Mouse (Mus musculus) brown adipose tissue, adult 24 weeks (tissue): ENCODE measurements around the gene Gm4491. TPM values are rescaled to one million over a fixed set of nuclear protein-coding genes. Genes with fewer than 3 reads are reported as not detected.

ENCODE experiments used
- H3K27ac ChIP-seq: fragments of 200-500 bp; replicated peaks from 2 replicates; pipeline ENCODE4 v1.5.1; 2012; ENCODE audit warnings: low read depth, mild to moderate bottlenecking, low read length
- H3K4me1 ChIP-seq: fragments of 200-500 bp; 2 replicates; pipeline ENCODE4 v1.6.1; 2012; ENCODE audit warnings: low read length, mixed read lengths; ENCODE audit not compliant: control insufficient read depth, insufficient read depth, insufficient read length
- H3K4me3 ChIP-seq: fragments of 200-500 bp; 2 replicates; pipeline ENCODE4 v1.5.1; 2012; ENCODE audit warnings: low read depth, mild to moderate bottlenecking, low read length, moderate library complexity; ENCODE audit not compliant: insufficient read depth
- polyA plus RNA-seq: library from polyadenylated mRNA; stranded (reverse); fragments of >200 nt; gene quantifications from 2 replicates; pipeline ENCODE4 v1.2.4, GENCODE M21; 2012; ENCODE audit not compliant: missing spikeins, insufficient read depth, insufficient read length

Gene Gm4491
- not detected in 2 replicates for polyA plus RNA-seq

- H3K27ac ChIP-seq, result no peak within 1 kb of the TSS
- no peak within 1 kb of the TSS for H3K4me3 ChIP-seq
- no peaks in the 10 kb centered on the region for H3K4me1 ChIP-seq
These were observed at the start of gene Gm4491 for GRCm38 (mm10) chr14:57115823-57116544. Gm4491 (minus strand) TSS chr14:57115883.

DNA sequence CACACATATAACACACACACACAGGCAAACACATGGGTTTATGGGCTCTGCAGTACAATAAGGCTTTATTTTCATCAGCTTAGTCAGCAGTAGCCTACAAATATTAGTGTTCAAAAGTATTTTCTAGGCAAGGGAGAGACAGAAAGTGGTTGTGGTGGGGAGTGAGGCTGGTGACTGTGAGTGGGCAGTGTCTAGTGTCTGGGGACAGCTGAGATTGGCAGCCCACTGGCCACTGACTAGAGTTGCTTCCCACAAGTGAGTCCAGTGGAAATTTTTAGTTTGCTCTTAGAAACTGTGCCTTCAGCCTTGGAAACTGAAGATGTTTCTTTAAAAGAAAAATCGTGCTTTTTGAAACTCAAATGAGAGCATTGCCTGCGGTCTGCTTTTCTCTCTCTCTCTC lies 46.1 kb upstream of the Gm4491 start:
- Histone ChIP-seq H3K27ac (no peak overlapping the region), H3K4me1 (no peaks in the 10 kb centered on the region), H3K4me3 (no peak overlapping the region)

DNA sequence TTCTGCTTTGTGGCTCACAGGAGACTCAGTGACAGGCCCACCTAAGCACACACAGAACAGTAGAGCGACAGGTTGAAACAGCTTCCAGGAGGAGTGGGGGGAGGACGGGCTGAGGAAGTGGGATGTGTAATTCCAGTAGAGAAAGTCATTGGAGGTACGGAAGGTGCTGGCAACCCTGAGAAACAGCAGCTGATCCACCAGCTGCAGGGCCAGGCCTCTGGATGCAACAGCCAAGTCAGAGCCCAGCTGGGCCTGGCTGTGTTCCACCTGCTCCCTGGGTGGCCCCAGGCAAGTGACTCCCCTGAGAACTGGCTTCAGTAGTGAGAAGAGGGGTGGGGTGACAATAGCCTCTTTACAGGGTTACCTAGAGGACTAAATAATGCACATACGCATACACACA lies 45.5 kb upstream of the Gm4491 start:
- H3K4me1 ChIP-seq, result no peaks in the 10 kb centered on the region
- H3K27ac ChIP-seq, result no peak overlapping the region
- H3K4me3 ChIP-seq, result no peak overlapping the region

DNA sequence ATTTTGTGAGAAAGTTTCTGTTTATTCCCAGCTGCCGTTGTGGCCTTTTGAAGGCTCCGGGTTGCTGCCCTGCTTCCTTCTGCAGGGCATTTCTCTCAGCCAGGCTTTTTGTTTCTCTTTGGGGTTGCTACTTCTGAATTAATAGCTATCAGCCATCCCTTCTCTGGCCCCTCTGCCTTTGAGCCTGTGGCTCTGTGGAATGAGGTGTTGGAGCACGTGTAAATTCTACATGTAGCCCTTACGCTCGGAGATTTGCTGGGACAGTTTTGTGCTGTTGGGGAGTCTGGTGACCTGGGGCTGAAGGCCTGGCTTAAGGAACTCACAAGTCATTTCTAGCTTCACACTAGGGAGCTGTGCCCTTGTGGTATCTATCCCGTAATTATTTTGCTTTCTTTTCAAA lies 39.2 kb upstream of the Gm4491 start:
- Histone ChIP-seq H3K4me1 (no peaks in the 10 kb centered on the region), H3K4me3 (no peak overlapping the region), H3K27ac (no peak overlapping the region)

GRCm38 (mm10) chr14:57145741-57146140 lies 30.1 kb upstream of the Gm4491 start:
- no peaks in the 10 kb centered on the region for H3K4me1 ChIP-seq
- H3K4me3 ChIP-seq, result no peak overlapping the region
- H3K27ac ChIP-seq, result no peak overlapping the region

DNA sequence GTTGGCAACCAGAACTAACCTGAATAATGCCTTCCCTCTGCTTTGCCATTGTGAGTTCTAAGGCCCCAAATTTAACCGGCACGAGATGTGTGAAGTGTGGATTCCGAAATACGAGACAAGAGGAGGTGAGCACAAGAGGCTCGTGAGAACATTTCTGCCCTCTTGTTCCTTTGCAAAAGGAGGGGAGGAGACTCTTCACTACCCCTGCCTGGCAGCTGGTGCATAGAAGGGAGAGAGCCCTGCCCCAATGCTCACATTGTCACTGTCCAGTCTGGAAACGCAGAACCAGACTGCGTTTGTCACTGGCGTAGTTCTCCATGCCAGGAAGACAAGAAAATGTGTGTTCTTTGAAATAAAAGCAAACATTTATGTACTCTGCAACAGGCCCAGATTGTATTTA lies 19.6 kb upstream of the Gm4491 start:
- no peak overlapping the region for H3K4me3 ChIP-seq
- H3K4me1 ChIP-seq, result no peaks in the 10 kb centered on the region
- H3K27ac ChIP-seq, result no peak overlapping the region

DNA sequence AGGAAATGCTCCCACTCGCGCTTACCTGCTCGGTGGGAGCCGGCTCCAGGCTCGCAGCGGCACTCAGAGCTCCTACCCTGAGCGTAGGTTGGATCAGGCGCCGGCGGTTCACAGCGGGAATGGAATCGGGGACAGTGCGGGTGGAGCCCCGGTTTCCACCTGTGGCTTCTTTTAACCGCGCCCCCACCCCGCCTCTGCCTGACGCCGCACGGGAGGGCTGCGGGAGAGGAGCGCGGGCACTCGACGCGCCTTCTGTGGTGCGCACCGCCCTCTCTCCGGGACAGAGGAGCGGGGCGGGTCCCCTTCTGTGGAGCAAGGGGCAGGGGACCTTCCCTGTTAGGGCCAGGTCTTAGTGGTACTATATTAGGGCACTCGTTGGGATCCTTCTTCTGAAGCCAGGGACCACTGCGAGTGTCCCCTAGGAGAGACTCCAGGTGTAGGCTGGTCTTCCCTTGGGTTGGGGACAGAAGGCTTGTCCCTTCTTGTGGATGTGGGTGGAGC lies 17.5 kb upstream of the Gm4491 start, which contains the start of gene Gjb6:
TSS of gene Gjb6 (minus strand) at position 451 of the 501 bp plus-strand sequence.
- H3K27ac ChIP-seq, result no peak within 1 kb of the TSS
- no peak within 1 kb of the TSS for H3K4me3 ChIP-seq
- H3K4me1 ChIP-seq, result no peaks in the 10 kb centered on the region

DNA sequence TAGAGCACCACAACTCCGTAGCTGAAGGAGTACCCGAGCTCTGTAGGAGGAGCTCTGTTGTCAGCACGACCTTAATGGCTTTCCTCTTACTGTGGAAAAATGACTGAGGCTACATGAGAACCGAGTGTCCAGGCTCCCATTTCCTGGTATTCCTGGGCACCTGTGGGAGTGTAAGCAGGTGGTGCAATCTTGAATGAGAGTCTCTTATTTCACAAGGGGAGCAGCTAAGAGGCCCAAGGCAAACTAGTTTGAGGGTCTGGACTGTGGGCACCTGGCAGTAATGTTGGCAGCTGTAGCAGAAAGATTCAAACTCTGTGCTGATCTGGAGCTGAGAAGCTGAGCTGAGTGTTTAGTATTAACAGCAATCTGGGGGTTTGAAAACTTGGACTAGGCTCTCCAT lies 11.7 kb upstream of the Gm4491 start:
- no peak overlapping the region for H3K27ac ChIP-seq
- H3K4me3 ChIP-seq, result no peak overlapping the region
- no peaks in the 10 kb centered on the region for H3K4me1 ChIP-seq

DNA sequence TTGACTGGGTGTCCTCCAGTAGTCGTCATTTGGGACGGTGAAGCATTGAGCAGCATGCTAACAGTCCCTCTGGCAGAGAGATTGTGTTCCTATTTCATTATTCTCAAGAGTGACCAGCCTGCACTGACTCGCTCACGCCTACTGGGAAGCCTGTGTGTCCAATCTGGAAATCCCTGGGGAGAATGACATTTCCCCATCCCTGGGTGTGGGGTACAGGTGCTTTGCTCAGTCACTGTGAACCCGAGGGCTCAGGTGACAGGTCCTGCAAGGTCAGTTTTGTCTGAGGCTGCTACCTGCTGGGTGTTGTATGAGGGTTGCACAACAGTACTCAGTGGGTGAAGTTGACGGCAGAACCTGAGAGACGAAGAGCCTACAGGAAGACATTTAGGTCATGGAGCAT lies 6.6 kb upstream of the Gm4491 start:
- H3K27ac ChIP-seq, result no peak overlapping the region
- no peak overlapping the region for H3K4me3 ChIP-seq
- H3K4me1 ChIP-seq, result no peaks in the 10 kb centered on the region

GRCm38 (mm10) chr14:57109194-57109593 lies 6.5 kb downstream of the Gm4491 start:
- H3K4me3 ChIP-seq, result no peak overlapping the region
- H3K27ac ChIP-seq, result no peak overlapping the region

GRCm38 (mm10) chr14:57107916-57108315 lies 7.8 kb downstream of the Gm4491 start:
- no peak overlapping the region for H3K27ac ChIP-seq
- no peak overlapping the region for H3K4me3 ChIP-seq
- H3K4me1 ChIP-seq, result no peaks in the 10 kb centered on the region

More at GRCm38 (mm10) chr14:57109194-57109593, 6.5 kb downstream of the Gm4491 start:
- no peaks in the 10 kb centered on the region for H3K4me1 ChIP-seq

GRCm38 (mm10) chr14:57107091-57107490 lies 8.6 kb downstream of the Gm4491 start:
- Histone ChIP-seq H3K27ac (no peak overlapping the region), H3K4me3 (no peak overlapping the region), H3K4me1 (no peaks in the 10 kb centered on the region)

GRCm38 (mm10) chr14:57105721-57106120 lies 10.0 kb downstream of the Gm4491 start:
- Histone ChIP-seq H3K27ac (no peak overlapping the region), H3K4me3 (no peak overlapping the region), H3K4me1 (no peaks in the 10 kb centered on the region)

DNA sequence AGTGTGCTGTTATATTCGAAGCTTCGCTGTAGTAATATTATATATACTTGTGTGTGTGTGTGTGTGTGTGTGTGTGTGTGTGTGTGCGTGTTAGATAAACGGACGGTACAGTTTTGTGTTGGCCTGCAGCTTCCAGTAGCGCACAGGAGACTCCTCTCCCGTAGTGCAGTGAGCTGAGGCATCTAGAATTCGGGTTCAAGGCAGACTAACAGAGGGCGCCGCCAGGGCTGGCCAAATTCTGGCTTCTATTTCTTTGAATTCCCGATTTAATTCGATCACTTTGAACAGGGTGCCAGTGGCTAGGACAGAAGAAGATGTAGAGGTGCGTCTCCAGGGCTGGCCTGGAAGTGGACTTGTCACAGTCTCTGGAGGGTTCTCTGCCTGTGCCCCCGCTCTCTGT lies 10.6 kb downstream of the Gm4491 start:
- Histone ChIP-seq H3K27ac (no peak overlapping the region), H3K4me3 (peak overlapping the region; percentile 61; the same call in 1 of the 2 replicates), H3K4me1 (no peaks in the 10 kb centered on the region)

GRCm38 (mm10) chr14:57104106-57105023 lies 11.3 kb downstream of the Gm4491 start, which contains the start of gene Gjb2:
Gjb2 (minus strand) TSS chr14:57104702.
- Histone ChIP-seq H3K27ac (no peak within 1 kb of the TSS), H3K4me3 (peak within 1 kb of the TSS; percentile 61), H3K4me1 (no peaks in the 10 kb centered on the region)
